Mouse (Mus musculus): ENCODE data around the gene Cby3. TPM values are rescaled to one million over a fixed set of nuclear protein-coding genes. Genes with fewer than 3 reads are reported as not detected.

The Cby3 gene
- total and polyA plus RNA-seq, 3 experiments = not detected

- TF ChIP-seq EP300 (IDR thresholded peaks at IDR 0.05; ENCODE audit: low read length) (no peak), TBP (conservative IDR thresholded peaks at IDR 0.05; ENCODE audit: low read depth, low read length) (no peak), USF1 (IDR thresholded peaks at IDR 0.05; ENCODE audit: low read depth, low read length) (no peak), SMC3 (IDR thresholded peaks at IDR 0.05; ENCODE audit: low read depth, low read length) (no peak), MYC (IDR thresholded peaks at IDR 0.05; ENCODE audit: low read depth, low read length) (no peak), NRF1 (IDR thresholded peaks at IDR 0.05; ENCODE audit: low read depth, low read length) (no peak), ELF1 (IDR thresholded peaks at IDR 0.05; ENCODE audit: low read depth, low read length) (no peak), MAX (IDR thresholded peaks at IDR 0.05; ENCODE audit: low read length) (no peak), PAX5 (IDR thresholded peaks at IDR 0.05; ENCODE audit: low read length) (no peak), POLR2A (IDR thresholded peaks at IDR 0.05; ENCODE audit: low read depth, low read length) (no peak), JUND (conservative IDR thresholded peaks at IDR 0.05; ENCODE audit: low read depth, low read length) (no peak), TCF12 (IDR thresholded peaks at IDR 0.05; ENCODE audit: low read depth, low read length) (no peak), IRF4 (IDR thresholded peaks at IDR 0.05; ENCODE audit: low read depth, low read length) (no peak)
- dilution Hi-C loops (cut with MboI; ENCODE audit: extremely low pct_ligation_motif_present, extremely low pct_unique_long_range_greater_than_20kb, low sequenced_read_pairs) (no loop called here), in situ Hi-C loops (cut with MboI; ENCODE audit: low pct_ligation_motif_present, low pct_unique_long_range_greater_than_20kb, low sequenced_read_pairs) (no loop called here)
- H3K79me2 ChIP-seq (replicated peaks; ENCODE audit: control insufficient read depth, extremely low read depth, insufficient read depth, poor library complexity, severe bottlenecking) = peaks cover 3% of the 10 kb centered on the region
- no peak for DNase-seq (ENCODE audit: extremely low read depth)
- H3K4me1 ChIP-seq (ENCODE audit: control insufficient read depth in 1 of 2, insufficient read depth in 2 of 2) = peaks cover 3 to 24% of the 10 kb centered on the region in 2 experiments; a peak in 3 of 4 replicates
- H3K4me3 ChIP-seq (replicated peaks in 1 of 3; ENCODE audit: low read depth in 2 of 3, low read length in 2 of 3, poor library complexity in 1 of 3) = no peak overlapping the region
- peaks cover 11% of the 10 kb centered on the region for H3K27me3 ChIP-seq (replicated peaks)
- no peak overlapping the region for H3K9ac ChIP-seq (ENCODE audit: insufficient read depth, low read depth)
- H3K27ac ChIP-seq (ENCODE audit: insufficient read depth, low read depth) = no peak overlapping the region
- no peak overlapping the region for H3K4me2 ChIP-seq (ENCODE audit: insufficient read depth, low read depth, poor library complexity, severe bottlenecking)
- no peaks in the 10 kb centered on the region for H3K36me3 ChIP-seq (replicated peaks in 1 of 2; ENCODE audit: control insufficient read depth in 1 of 2, insufficient read depth in 1 of 2, low read length in 1 of 2)
- no peaks in the 10 kb centered on the region for H3K9me3 ChIP-seq (replicated peaks; ENCODE audit: low read length)
Measured at GRCm38 (mm10) chr11:50373086-50373485, 18.8 kb downstream of the Cby3 start.

- Histone ChIP-seq H3K9ac (ENCODE audit: insufficient read depth, low read depth) (no peak overlapping the region), H3K9me3 (replicated peaks; ENCODE audit: low read length) (no peaks in the 10 kb centered on the region), H3K27me3 (replicated peaks) (peaks cover 11% of the 10 kb centered on the region), H3K36me3 (replicated peaks in 1 of 2; ENCODE audit: control insufficient read depth in 1 of 2, insufficient read depth in 1 of 2, low read length in 1 of 2) (peaks cover 0 to 1% of the 10 kb centered on the region in 2 experiments), H3K4me1 (ENCODE audit: control insufficient read depth in 1 of 2, insufficient read depth in 2 of 2) (peaks cover 3 to 24% of the 10 kb centered on the region in 2 experiments; a peak in 3 of 4 replicates), H3K79me2 (replicated peaks; ENCODE audit: control insufficient read depth, extremely low read depth, insufficient read depth, poor library complexity, severe bottlenecking) (peaks cover 8% of the 10 kb centered on the region), H3K4me3 (replicated peaks in 1 of 3; ENCODE audit: low read depth in 2 of 3, low read length in 2 of 3, poor library complexity in 1 of 3) (no peak overlapping the region), H3K27ac (ENCODE audit: insufficient read depth, low read depth) (no peak overlapping the region), H3K4me2 (ENCODE audit: insufficient read depth, low read depth, poor library complexity, severe bottlenecking) (no peak overlapping the region)
- dilution Hi-C loops (cut with MboI; ENCODE audit: extremely low pct_ligation_motif_present, extremely low pct_unique_long_range_greater_than_20kb, low sequenced_read_pairs) (no loop called here), in situ Hi-C loops (cut with MboI; ENCODE audit: low pct_ligation_motif_present, low pct_unique_long_range_greater_than_20kb, low sequenced_read_pairs) (no loop called here)
- no peak for DNase-seq (ENCODE audit: extremely low read depth)
- TF ChIP-seq SMC3 (IDR thresholded peaks at IDR 0.05; ENCODE audit: low read depth, low read length) (no peak), MXI1 (IDR thresholded peaks at IDR 0.05; ENCODE audit: low read depth, low read length) (no peak), EP300 (IDR thresholded peaks at IDR 0.05; ENCODE audit: low read length) (no peak), POLR2AphosphoS2 (IDR thresholded peaks at IDR 0.05; ENCODE audit: low read depth, low read length) (no peak), KAT2A (IDR thresholded peaks at IDR 0.05; ENCODE audit: insufficient replicate concordance, low read length) (no peak), MAX (IDR thresholded peaks at IDR 0.05; ENCODE audit: low read length) (no peak), SIN3A (IDR thresholded peaks at IDR 0.05; ENCODE audit: low read length) (no peak), IRF4 (IDR thresholded peaks at IDR 0.05; ENCODE audit: low read depth, low read length) (no peak), USF2 (conservative IDR thresholded peaks at IDR 0.05; ENCODE audit: low read depth, low read length) (no peak), POLR2A (IDR thresholded peaks at IDR 0.05; ENCODE audit: low read depth, low read length) (no peak), TCF12 (IDR thresholded peaks at IDR 0.05; ENCODE audit: low read depth, low read length) (no peak), CHD2 (IDR thresholded peaks at IDR 0.05; ENCODE audit: low read length) (no peak)
Measured at GRCm38 (mm10) chr11:50373621-50374020, 19.4 kb downstream of the Cby3 start.

Measured in CH12.LX (cell line).